Mouse (Mus musculus) stomach, postnatal 0 days (tissue): ENCODE data around the gene Krtcap2. TPM values are rescaled to one million over a fixed set of nuclear protein-coding genes. Genes with fewer than 3 reads are reported as not detected.
A peak's percentile ranks its signal among the peaks of the same experiment; 100 is the strongest.

ENCODE experiments used
- ATAC-seq: fragments of 200-750 bp; cut with Nextera tagmentation; 2 replicates; pipeline ENCODE4 v1.8.0; 2017; ENCODE audit not compliant: low FRiP score, low TSS enrichment
- DNase-seq: peaks from one replicate; pipeline ENCODE4 v3.0.0-alpha.2; 2016; ENCODE audit warnings: low spot score
- H3K27ac ChIP-seq: fragments of 300-500 bp; sonication (generic); replicated peaks from 2 replicates; pipeline ENCODE4 v1.5.1; 2014; ENCODE audit warnings: mild to moderate bottlenecking, control low read depth
- H3K27me3 ChIP-seq: fragments of 300-500 bp; sonication (generic); 2 replicates; pipeline ENCODE4 v1.6.1; 2014; ENCODE audit warnings: low read length; ENCODE audit not compliant: control insufficient read depth, insufficient read depth
- H3K36me3 ChIP-seq: fragments of 300-500 bp; sonication (generic); 2 replicates; pipeline ENCODE4 v1.6.1; 2014; ENCODE audit warnings: low read length, mixed read lengths; ENCODE audit not compliant: control insufficient read depth, insufficient read depth
- H3K4me1 ChIP-seq: fragments of 300-500 bp; sonication (generic); replicated peaks from 2 replicates; pipeline ENCODE4 v1.6.1; 2014; ENCODE audit warnings: antibody characterized with exemption; ENCODE audit not compliant: control insufficient read depth, insufficient read depth
- H3K4me2 ChIP-seq: fragments of 300-500 bp; sonication (generic); replicated peaks from 2 replicates; pipeline ENCODE4 v1.6.1; 2014; ENCODE audit warnings: low read depth, mild to moderate bottlenecking, control low read depth, moderate library complexity
- H3K4me3 ChIP-seq: fragments of 300-500 bp; sonication (generic); 2 replicates; pipeline ENCODE4 v1.5.1; 2014; ENCODE audit warnings: low read depth, low read length, control low read depth
- H3K9ac ChIP-seq: fragments of 300-500 bp; sonication (generic); 2 replicates; pipeline ENCODE4 v1.6.1; 2014; ENCODE audit warnings: mild to moderate bottlenecking, low read length, control low read depth, mixed read lengths
- H3K9me3 ChIP-seq: fragments of 300-500 bp; sonication (generic); 2 replicates; pipeline ENCODE4 v1.6.1; 2016; ENCODE audit warnings: low read length; ENCODE audit not compliant: control insufficient read depth
- CTCF ChIP-seq: IDR thresholded peaks from 2 replicates; pipeline ENCODE4 v1.5.1; 2016; ENCODE audit warnings: antibody characterized with exemption, low read depth, mild to moderate bottlenecking, moderate library complexity
- EP300 ChIP-seq: optimal IDR thresholded peaks from 2 replicates; pipeline ENCODE3; 2016; ENCODE audit warnings: antibody characterized with exemption
- WGBS: fragments of 180-500 bp; shearing (Covaris S2); extraction: QIAGEN DNeasy Blood & Tissue Kit; methylation state at CpG from one replicate; pipeline ENCODE4 v1.1.7; 2014; 5-methylcytosine and 5-hydroxymethylcytosine counted together
- polyA plus RNA-seq: library from polyadenylated mRNA; unstranded; fragments of >200 nt; fragmentation: Nextera tagmentation; extraction: Ambion mirVana; gene quantifications from 2 replicates; pipeline ENCODE4 v1.2.1, GENCODE M21; 2015

Krtcap2 gene
- polyA plus RNA-seq, 1 experiment from 2014 or later: 314 TPM

DNA sequence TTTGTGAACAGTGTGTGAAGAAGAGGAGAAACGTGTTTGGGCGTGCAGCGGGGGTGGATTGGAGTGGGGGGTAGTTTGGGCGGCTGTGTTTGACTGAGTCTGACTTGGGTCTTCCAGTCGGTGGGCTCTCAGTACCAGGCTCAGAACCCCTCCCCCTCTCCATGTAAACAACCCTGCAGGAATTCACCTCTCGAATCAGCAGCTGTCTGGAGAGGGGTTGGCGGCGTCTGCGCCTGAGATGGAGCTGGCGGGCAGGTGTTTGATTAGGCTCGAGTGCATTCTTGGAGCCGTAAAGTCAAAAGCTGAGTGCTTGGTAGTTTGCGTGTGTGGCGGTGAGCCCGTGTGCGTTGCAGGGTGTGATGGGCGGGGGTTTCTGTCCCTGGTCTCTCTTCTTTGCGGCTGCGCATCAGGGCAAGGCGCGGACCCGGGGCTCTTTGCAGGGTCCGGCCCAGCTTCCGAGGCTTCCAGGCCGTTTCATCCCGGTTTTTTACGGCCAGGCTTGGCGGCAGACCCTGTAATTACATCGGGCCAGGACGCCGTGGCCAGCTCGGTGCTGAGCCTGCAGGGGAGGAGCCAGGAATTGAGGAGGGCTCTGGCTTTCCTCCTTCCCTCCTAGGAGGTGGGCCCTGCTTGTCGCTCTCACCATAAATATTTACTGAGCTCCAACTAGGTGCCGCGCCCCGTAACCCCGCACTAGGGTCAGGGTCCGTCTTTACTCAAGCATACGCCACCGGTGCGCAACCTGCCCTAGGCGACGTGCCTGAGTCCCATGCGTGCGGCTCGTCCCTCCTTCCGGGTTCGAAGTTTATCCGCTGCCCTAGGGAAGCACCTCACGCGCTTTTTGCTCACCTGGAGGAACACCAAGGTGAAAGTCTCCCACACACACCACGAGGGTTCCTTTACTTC, 35.1 kb downstream of the Krtcap2 start, which contains the start of gene Efna1:
Efna1 (minus strand) TSS at position 537 of the 906 bp plus-strand sequence.
- ATAC-seq: peak; percentile 83
- H3K4me2 ChIP-seq: peak within 1 kb of the TSS; percentile 91
- H3K27ac ChIP-seq: peak within 1 kb of the TSS; percentile 96
- peaks cover 11% of the 10 kb centered on the region; the same call in 1 of the 2 replicates for H3K4me1 ChIP-seq
- H3K9me3 ChIP-seq: no peaks in the 10 kb centered on the region
- TF ChIP-seq CTCF (no peak), EP300 (no peak)
- H3K27me3 ChIP-seq: no peaks in the 10 kb centered on the region
- under 1% methylated on average over 51 of the region's 52 CpGs for WGBS
- H3K9ac ChIP-seq: peak within 1 kb of the TSS; percentile 89
- DNase-seq: peak; percentile 93
- peak within 1 kb of the TSS; percentile 67 for H3K4me3 ChIP-seq
- H3K36me3 ChIP-seq: no peaks in the 10 kb centered on the region; the same call in 1 of the 2 replicates

DNA sequence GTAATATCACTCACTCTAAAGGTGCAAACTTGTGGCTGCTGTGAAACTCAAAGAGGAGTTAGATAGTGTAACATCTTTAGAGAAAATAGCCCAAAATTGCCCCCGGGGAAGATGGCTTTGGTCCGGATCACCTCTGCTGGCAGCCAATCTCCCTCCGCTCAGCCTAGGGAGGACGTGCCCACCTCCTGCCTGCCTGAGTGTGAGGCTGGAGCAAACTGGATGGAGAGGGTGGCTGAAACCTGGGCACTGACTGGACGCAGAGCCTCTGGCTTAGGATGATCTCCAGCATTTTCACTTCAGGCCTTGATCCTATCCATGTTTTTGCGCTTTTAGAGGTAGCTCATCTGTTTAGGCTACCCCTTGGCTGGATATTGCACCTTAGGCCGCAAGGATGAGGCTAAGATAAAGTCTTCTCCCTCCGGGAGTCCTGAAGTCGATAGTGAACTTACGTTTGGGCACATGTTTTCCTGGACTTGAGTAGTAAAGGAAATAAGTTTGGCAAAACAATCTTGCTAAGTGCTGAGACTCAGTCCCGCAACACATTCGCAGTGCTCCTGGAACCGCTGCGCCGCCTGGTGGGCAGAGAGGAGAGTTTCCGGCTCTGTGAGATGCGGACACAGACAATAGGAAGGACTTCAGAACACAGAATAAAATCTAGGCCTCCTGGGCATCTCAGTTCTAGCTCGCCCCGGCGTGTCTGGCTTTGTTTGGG, 36.0 kb downstream of the Krtcap2 start:
- Histone ChIP-seq H3K9me3 (no peaks in the 10 kb centered on the region), H3K4me1 (peaks cover 11% of the 10 kb centered on the region; the same call in 1 of the 2 replicates), H3K36me3 (no peaks in the 10 kb centered on the region), H3K9ac (peak overlapping the region; percentile 89), H3K27ac (peak overlapping the region; percentile 96), H3K27me3 (no peaks in the 10 kb centered on the region), H3K4me3 (peak overlapping the region; percentile 67; the same call in 1 of the 2 replicates), H3K4me2 (peak overlapping the region; percentile 91)
- 13% methylated on average over 20 of the region's 20 CpGs for WGBS
- TF ChIP-seq EP300 (no peak), CTCF (peak; percentile 96)
- peak; percentile 88 for DNase-seq
- ATAC-seq: no peak

DNA sequence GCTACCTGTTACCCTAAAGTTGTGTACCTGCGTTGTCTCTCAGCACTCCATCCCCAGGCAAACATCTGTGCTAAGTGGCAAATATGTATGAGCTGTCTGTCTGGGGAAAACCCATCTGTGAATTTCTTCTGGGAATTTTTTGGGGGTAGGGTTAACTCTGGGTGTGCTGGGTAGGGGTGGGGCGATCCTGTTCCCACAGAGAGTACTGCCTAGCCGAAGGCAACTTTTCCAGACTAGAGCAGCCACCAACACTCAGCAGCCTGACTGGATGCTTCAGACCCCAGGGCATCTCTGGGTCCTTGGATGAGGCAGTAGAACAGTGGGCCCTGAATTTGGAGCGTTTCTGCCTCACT, 36.5 kb downstream of the Krtcap2 start:
- TF ChIP-seq CTCF: no peak
- TF ChIP-seq EP300: no peak
- no peaks in the 10 kb centered on the region for H3K9me3 ChIP-seq
- no peaks in the 10 kb centered on the region for H3K36me3 ChIP-seq
- no peak overlapping the region for H3K9ac ChIP-seq
- no peak overlapping the region for H3K4me2 ChIP-seq
- no peak overlapping the region for H3K4me3 ChIP-seq
- H3K27ac ChIP-seq: no peak overlapping the region
- WGBS: 29% methylated on average over 4 of the region's 4 CpGs
- ATAC-seq (no peak), DNase-seq (no peak)
- no peaks in the 10 kb centered on the region for H3K27me3 ChIP-seq
- H3K4me1 ChIP-seq: peaks cover 7% of the 10 kb centered on the region; the same call in 1 of the 2 replicates

DNA sequence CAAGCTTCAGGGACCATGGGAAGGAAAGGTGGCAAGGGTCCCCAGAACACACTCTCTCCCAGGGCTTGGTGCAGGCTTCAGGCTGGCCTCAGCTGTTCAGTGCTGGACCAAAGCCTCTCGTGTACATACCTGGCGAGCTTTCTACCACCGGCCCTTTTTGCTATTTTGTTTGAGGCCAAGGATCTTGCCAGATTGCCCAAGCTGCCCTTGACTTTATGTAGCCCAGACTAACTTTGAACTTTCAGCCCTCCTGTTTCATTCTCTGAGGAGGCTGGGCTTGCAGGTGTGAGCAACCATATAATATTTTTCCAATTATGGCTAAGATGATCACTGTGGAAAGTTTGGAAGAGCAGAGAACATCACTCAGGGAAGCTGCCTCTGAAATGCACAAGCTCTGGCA, 38.5 kb downstream of the Krtcap2 start:
- 80% methylated on average over 3 of the region's 3 CpGs for WGBS
- Histone ChIP-seq H3K9me3 (no peaks in the 10 kb centered on the region), H3K36me3 (no peaks in the 10 kb centered on the region), H3K4me1 (0 out of 2 replicates have a peak, but pooled peaks cover 4% of the 10 kb centered on the region), H3K27ac (no peak overlapping the region), H3K4me2 (no peak overlapping the region), H3K9ac (no peak overlapping the region), H3K4me3 (no peak overlapping the region), H3K27me3 (no peaks in the 10 kb centered on the region)
- DNase-seq (no peak), ATAC-seq (no peak)
- TF ChIP-seq EP300 (no peak), CTCF (no peak)

DNA sequence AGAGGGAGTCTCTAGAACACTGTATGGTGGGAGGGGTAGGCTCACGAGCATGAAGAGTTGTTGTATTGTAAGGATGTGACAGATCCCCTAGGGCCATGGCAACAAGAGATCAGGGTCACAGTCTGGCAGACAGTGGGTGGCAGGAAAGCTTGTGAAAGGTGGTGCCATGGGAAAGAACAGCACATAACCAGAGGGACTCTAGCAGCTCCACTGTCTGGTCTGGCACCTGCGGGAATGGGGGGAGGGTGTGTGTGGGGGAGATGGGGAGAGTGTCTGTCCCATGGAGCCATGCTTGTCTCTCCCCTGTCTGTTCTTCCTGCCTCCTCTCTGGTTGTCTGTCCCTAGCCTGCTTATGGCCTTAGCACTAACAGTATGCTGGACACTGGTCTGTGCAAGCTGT, 39.8 kb downstream of the Krtcap2 start:
- no peak overlapping the region for H3K4me3 ChIP-seq
- H3K27ac ChIP-seq: no peak overlapping the region
- H3K4me1 ChIP-seq: 0 out of 2 replicates have a peak, but pooled peaks cover 4% of the 10 kb centered on the region
- ATAC-seq (no peak), DNase-seq (no peak)
- H3K27me3 ChIP-seq: no peaks in the 10 kb centered on the region
- no peak overlapping the region for H3K9ac ChIP-seq
- no peaks in the 10 kb centered on the region for H3K36me3 ChIP-seq
- WGBS: 37% methylated on average over 2 of the region's 2 CpGs
- H3K4me2 ChIP-seq: no peak overlapping the region
- H3K9me3 ChIP-seq: no peaks in the 10 kb centered on the region
- TF ChIP-seq CTCF: no peak
- no peak for TF ChIP-seq EP300
